Mouse (Mus musculus) testis, postnatal 10 days (tissue): ENCODE results near the gene Wnt2.

Source experiments
- DNase-seq: peaks from one replicate; pipeline ENCODE4 v3.0.0; 2021; ENCODE audit warnings: low spot score

The Wnt2 gene

GRCm38 (mm10) chr6:17978324-17978723 is 52.1 kb downstream of the Wnt2 start:
- no peak for DNase-seq

- no peak for DNase-seq
These were observed 53.2 kb downstream of the Wnt2 start for GRCm38 (mm10) chr6:17977165-17977564.

- no peak for DNase-seq
These were observed 56.0 kb downstream of the Wnt2 start for GRCm38 (mm10) chr6:17974416-17974815.

GRCm38 (mm10) chr6:17971393-17971792 is 59.0 kb downstream of the Wnt2 start:
- DNase-seq, result no peak

- DNase-seq, result no peak
These were observed 60.6 kb downstream of the Wnt2 start for GRCm38 (mm10) chr6:17969815-17970214.

- no peak for DNase-seq
These were observed 61.8 kb downstream of the Wnt2 start for GRCm38 (mm10) chr6:17968467-17969144.

- DNase-seq, result no peak
These were observed 66.9 kb downstream of the Wnt2 start for GRCm38 (mm10) chr6:17963455-17963854.

GRCm38 (mm10) chr6:17951779-17952178 is 78.6 kb downstream of the Wnt2 start:
- no peak for DNase-seq

- DNase-seq, result no peak
These were observed 81.3 kb downstream of the Wnt2 start for GRCm38 (mm10) chr6:17949103-17949502.

GRCm38 (mm10) chr6:17947130-17947831 is 83.1 kb downstream of the Wnt2 start:
- DNase-seq, result no peak

GRCm38 (mm10) chr6:17946456-17946855 is 83.9 kb downstream of the Wnt2 start:
- no peak for DNase-seq

GRCm38 (mm10) chr6:17943877-17944617 is 86.3 kb downstream of the Wnt2 start:
- no peak for DNase-seq

GRCm38 (mm10) chr6:17942344-17942743 is 88.0 kb downstream of the Wnt2 start:
- DNase-seq, result no peak

- no peak for DNase-seq
These were observed 88.5 kb downstream of the Wnt2 start for GRCm38 (mm10) chr6:17941916-17942315.
